Mouse (Mus musculus) layer of hippocampus, adult 6 months (tissue): ENCODE results near the gene Tex29. TPM values are rescaled to one million over a fixed set of nuclear protein-coding genes. Genes with fewer than 3 reads are reported as not detected.

Experiments
- long read RNA-seq, 2 experiments: library from polyadenylated mRNA; unstranded; transcript quantifications; one replicate each; pipeline ENCODE4 v2.0.0; 2019 to 2020
- polyA plus RNA-seq: library from polyadenylated mRNA; unstranded; fragments of <200 nt; fragmentation: Nextera tagmentation; gene quantifications from 2 replicates; pipeline ENCODE4 v1.2.3, GENCODE M21; 2021

The Tex29 gene
- polyA plus RNA-seq: not detected in 2 replicates
- long read RNA-seq, experiment 1: 0 reads
- long read RNA-seq, experiment 2: 0 reads

DNA sequence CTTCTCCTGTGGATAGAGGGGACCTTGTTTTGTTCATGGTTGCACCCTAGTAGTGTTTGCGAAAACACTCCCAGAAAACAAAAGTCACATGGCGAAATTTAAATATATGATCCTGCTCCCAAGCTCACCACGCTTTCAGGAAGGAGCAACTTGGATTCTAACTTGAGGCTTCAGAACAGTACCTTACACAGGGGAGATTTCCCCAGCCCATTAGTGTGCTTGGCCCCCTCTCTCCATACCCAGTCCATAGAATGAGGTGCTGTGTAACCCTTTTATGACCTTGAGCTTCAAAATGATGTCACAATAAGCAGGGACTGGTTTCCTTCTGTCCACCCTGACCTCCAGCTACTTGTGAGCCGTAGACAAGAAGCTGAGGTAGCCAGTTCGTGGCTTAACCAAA is at the start of gene Tex29:
Gene Tex29 (plus strand): TSS at position 301 of the 400 bp plus-strand sequence.

Other genes starting within 250 kb of the Tex29 start
- 11.6 and 12.6 TPM in 2 replicates for gene Ankrd10, start 204.7 kb upstream of the Tex29 start, polyA plus RNA-seq
- gene 1700016D06Rik, start 139.4 kb upstream of the Tex29 start, polyA plus RNA-seq: not detected in 2 replicates
- gene Arhgef7, start 112.8 kb upstream of the Tex29 start, polyA plus RNA-seq: 20.9 and 22.4 TPM in 2 replicates